In the genomic region with DNA sequence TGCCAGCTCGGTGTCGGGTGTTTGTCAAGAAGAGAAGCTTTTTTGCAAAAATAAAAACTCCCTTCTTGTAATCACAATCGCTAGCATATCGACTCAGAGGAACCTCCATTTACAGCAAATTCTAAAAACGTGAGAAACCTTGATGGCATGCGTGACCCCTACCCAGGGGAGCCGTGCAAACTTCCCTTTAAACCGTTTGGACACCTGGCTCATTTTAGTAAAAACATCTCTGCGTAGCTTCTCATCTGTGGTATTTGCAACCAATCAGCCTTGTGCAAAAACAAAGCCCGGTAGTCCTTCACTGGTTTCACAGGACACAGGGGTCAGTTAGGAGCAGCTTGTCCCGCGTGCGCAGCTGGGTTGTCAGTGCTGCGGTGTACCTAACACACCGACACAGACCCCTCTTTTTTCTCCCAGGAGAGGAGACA, we compare ENCODE assay signal across 8 mouse cellular contexts. TPM values are rescaled to one million over a fixed set of nuclear protein-coding genes. Genes with fewer than 3 reads are reported as not detected.
A peak's percentile ranks its signal among the peaks of the same experiment; 100 is the strongest.
DNase-seq lines count a peak whose midpoint lies in the region; ATAC-seq lines count a peak whose summit lies in the region.

No protein-coding gene starts in this region.

- DNase-seq in thymus, postnatal 0 days (ENCODE audit: low spot score), result peak; percentile 22
- no peak for DNase-seq in thymus, postnatal 14 days
- DNase-seq in kidney, adult 9 months, result peak; percentile 32
- no peak for DNase-seq in midbrain, embryonic 11.5 days (ENCODE audit: low spot score, missing footprints)
- DNase-seq in ovary, postnatal 14 days (ENCODE audit: low spot score), result no peak
- no peak for DNase-seq in yolk sac, embryonic 10.5 days (ENCODE audit: low spot score)

- peak overlapping the region; percentile 60 for H3K4me3 ChIP-seq in forebrain, embryonic 13.5 days
- H3K4me3 ChIP-seq in midbrain, embryonic 11.5 days (ENCODE audit: low read depth, low read length), result peak overlapping the region; percentile 48
- H3K4me3 ChIP-seq in stomach, embryonic 16.5 days (replicated peaks; ENCODE audit: low read length), result peak overlapping the region; percentile 62

- peaks cover 19% of the 10 kb centered on the region for H3K4me1 ChIP-seq in forebrain, embryonic 13.5 days
- peaks cover 17% of the 10 kb centered on the region for H3K4me1 ChIP-seq in midbrain, embryonic 11.5 days (ENCODE audit: control insufficient read depth, insufficient read depth, low read length)
- peaks cover 9% of the 10 kb centered on the region for H3K4me1 ChIP-seq in stomach, embryonic 16.5 days (ENCODE audit: control insufficient read depth, insufficient read depth, low read length)

- 0 out of 2 replicates have a peak, but pooled peaks cover 2% of the 10 kb centered on the region for H3K9me3 ChIP-seq in forebrain, embryonic 13.5 days (replicated peaks)
- no peaks in the 10 kb centered on the region for H3K9me3 ChIP-seq in midbrain, embryonic 11.5 days (ENCODE audit: control insufficient read depth, low read length)
- no peaks in the 10 kb centered on the region for H3K9me3 ChIP-seq in stomach, embryonic 16.5 days (replicated peaks; ENCODE audit: control insufficient read depth, low read length)

- peak overlapping the region; percentile 90 for H3K4me2 ChIP-seq in forebrain, embryonic 13.5 days
- H3K4me2 ChIP-seq in midbrain, embryonic 11.5 days, result peak overlapping the region; percentile 96
- peak overlapping the region; percentile 100 for H3K4me2 ChIP-seq in stomach, embryonic 16.5 days (ENCODE audit: low read depth, low read length)

- H3K27me3 ChIP-seq in forebrain, embryonic 13.5 days, result peaks cover 41% of the 10 kb centered on the region
- H3K27me3 ChIP-seq in midbrain, embryonic 11.5 days (ENCODE audit: control insufficient read depth, insufficient read depth, low read length), result peaks cover 42% of the 10 kb centered on the region
- H3K27me3 ChIP-seq in stomach, embryonic 16.5 days (ENCODE audit: control insufficient read depth, insufficient read depth, low read length), result peaks cover 5% of the 10 kb centered on the region; the same call in 1 of the 2 replicates

- no peak overlapping the region for H3K27ac ChIP-seq in forebrain, embryonic 13.5 days
- no peak overlapping the region for H3K27ac ChIP-seq in midbrain, embryonic 11.5 days (ENCODE audit: low read depth, low read length)
- H3K27ac ChIP-seq in stomach, embryonic 16.5 days (ENCODE audit: low read length), result peak overlapping the region; percentile 40

- H3K9ac ChIP-seq in forebrain, embryonic 13.5 days, result peak overlapping the region; percentile 70; the same call in 1 of the 2 replicates
- H3K9ac ChIP-seq in midbrain, embryonic 11.5 days (ENCODE audit: low read length), result peak overlapping the region; percentile 50
- peak overlapping the region; percentile 73 for H3K9ac ChIP-seq in stomach, embryonic 16.5 days (ENCODE audit: low read length)

- WGBS in forebrain, embryonic 13.5 days, result 4% methylated on average over 15 of the region's 15 CpGs
- WGBS in midbrain, embryonic 11.5 days, result 3% methylated on average over 15 of the region's 15 CpGs
- 2% methylated on average over 15 of the region's 15 CpGs for WGBS in stomach, embryonic 16.5 days

- no peaks in the 10 kb centered on the region for H3K36me3 ChIP-seq in forebrain, embryonic 13.5 days (ENCODE audit: poor library complexity, severe bottlenecking)
- H3K36me3 ChIP-seq in midbrain, embryonic 11.5 days (ENCODE audit: control insufficient read depth, insufficient read depth, low read length), result no peaks in the 10 kb centered on the region
- no peaks in the 10 kb centered on the region for H3K36me3 ChIP-seq in stomach, embryonic 16.5 days (ENCODE audit: control insufficient read depth, insufficient read depth, low read length)

- no peak for ATAC-seq in forebrain, embryonic 13.5 days
- no peak for ATAC-seq in midbrain, embryonic 11.5 days (ENCODE audit: low FRiP score)
- no peak for ATAC-seq in stomach, embryonic 16.5 days (ENCODE audit: insufficient read depth, low FRiP score)

RNA-seq across cellular contexts. Expression of gene Tifa, which starts 1.5 kb away (rescaled TPM):
- 10.9 and 11.6 TPM in 2 replicates for polyA plus RNA-seq in thymus, postnatal 0 days (2015; fragmentation: Nextera tagmentation; extraction: Ambion mirVana)
- polyA plus RNA-seq in forebrain, embryonic 13.5 days (2015; fragmentation: Nextera tagmentation; extraction: Ambion mirVana), result 4.9 and 5.0 TPM in 2 replicates
- 3.7 and 4.3 TPM in 2 replicates for polyA plus RNA-seq in midbrain, embryonic 11.5 days (2014; fragmentation: Nextera tagmentation; extraction: Ambion mirVana)
- 7.3 and 7.4 TPM in 2 replicates for polyA plus RNA-seq in stomach, embryonic 16.5 days (2015; fragmentation: Nextera tagmentation; extraction: Ambion mirVana)

RNA-seq across cellular contexts. Expression of gene Alpk1, which starts 10.7 kb away (rescaled TPM):
- 0.58 and 0.83 TPM in 2 replicates for polyA plus RNA-seq in thymus, postnatal 0 days (2015; fragmentation: Nextera tagmentation; extraction: Ambion mirVana)
- 1.1 and 1.4 TPM in 2 replicates for polyA plus RNA-seq in forebrain, embryonic 13.5 days (2015; fragmentation: Nextera tagmentation; extraction: Ambion mirVana)
- 0.70 and 0.72 TPM in 2 replicates for polyA plus RNA-seq in midbrain, embryonic 11.5 days (2014; fragmentation: Nextera tagmentation; extraction: Ambion mirVana)
- 2.8 and 4.3 TPM in 2 replicates for polyA plus RNA-seq in stomach, embryonic 16.5 days (2015; fragmentation: Nextera tagmentation; extraction: Ambion mirVana)

RNA-seq across cellular contexts. Expression of gene Ap1ar, which starts 46.3 kb away (rescaled TPM):
- polyA plus RNA-seq in thymus, postnatal 0 days (2015; fragmentation: Nextera tagmentation; extraction: Ambion mirVana), result 26.3 and 32.4 TPM in 2 replicates
- polyA plus RNA-seq in forebrain, embryonic 13.5 days (2015; fragmentation: Nextera tagmentation; extraction: Ambion mirVana), result 62.3 and 73.0 TPM in 2 replicates
- 70.9 and 73.9 TPM in 2 replicates for polyA plus RNA-seq in midbrain, embryonic 11.5 days (2014; fragmentation: Nextera tagmentation; extraction: Ambion mirVana)
- 42.2 and 43.3 TPM in 2 replicates for polyA plus RNA-seq in stomach, embryonic 16.5 days (2015; fragmentation: Nextera tagmentation; extraction: Ambion mirVana)

Comparison
In these comparisons a context has a peak if more than half of its experiments do, and no peak if none do; other contexts are left out.
1. DNase-seq: peak in thymus, postnatal 0 days (single experiment) and kidney, adult 9 months (single experiment); none in thymus, postnatal 14 days (single experiment), midbrain, embryonic 11.5 days (single experiment), ovary, postnatal 14 days (single experiment) and yolk sac, embryonic 10.5 days (single experiment).
2. Peak in every context shown above with its lines, with median percentiles within 50 percentile points of each other: H3K4me2 ChIP-seq, H3K4me3 ChIP-seq and H3K9ac ChIP-seq.